Mouse (Mus musculus) embryo, embryonic 9.5 days (tissue): ENCODE measurements at regions not wholly inside any gene's neighbourhood (a gene's known extent, or its start where the extent isn't known, plus 50 kb on each side); places are given as distances from the start of the nearest gene placed in this dataset.

Experiments
- DNase-seq: peaks from one replicate; pipeline ENCODE4 v3.0.0-alpha.2; 2017; ENCODE audit errors: extremely low spot score

GRCm38 (mm10) chr9:23024061-23024460 is 198.8 kb upstream of the Bmper start:
- DNase-seq, result no peak

- DNase-seq, result no peak
Measured at GRCm38 (mm10) chr9:23025247-23025646, 197.6 kb upstream of the Bmper start.

GRCm38 (mm10) chr9:23027377-23028313 is 195.2 kb upstream of the Bmper start:
- peak; percentile 73 for DNase-seq

GRCm38 (mm10) chr9:23029421-23029820 is 193.5 kb upstream of the Bmper start:
- DNase-seq, result no peak

GRCm38 (mm10) chr9:23030138-23030537 is 192.7 kb upstream of the Bmper start:
- no peak for DNase-seq

- DNase-seq, result no peak
Measured at GRCm38 (mm10) chr9:23030546-23030945, 192.3 kb upstream of the Bmper start.

GRCm38 (mm10) chr9:23031916-23032315 is 191.0 kb upstream of the Bmper start:
- DNase-seq, result no peak

GRCm38 (mm10) chr9:23035306-23035705 is 187.6 kb upstream of the Bmper start:
- DNase-seq, result no peak

- peak; percentile 39 for DNase-seq
Measured at GRCm38 (mm10) chr9:23035901-23036610, 186.8 kb upstream of the Bmper start.

GRCm38 (mm10) chr9:23037513-23037914 is 185.4 kb upstream of the Bmper start:
- no peak for DNase-seq

GRCm38 (mm10) chr9:23039588-23039987 is 183.3 kb upstream of the Bmper start:
- no peak for DNase-seq

GRCm38 (mm10) chr9:23041025-23041424 is 181.9 kb upstream of the Bmper start:
- no peak for DNase-seq

- no peak for DNase-seq
Measured at GRCm38 (mm10) chr9:23041537-23042472, 181.1 kb upstream of the Bmper start.

GRCm38 (mm10) chr9:23043006-23043405 is 179.9 kb upstream of the Bmper start:
- DNase-seq, result no peak

- no peak for DNase-seq
Measured at GRCm38 (mm10) chr9:23045486-23045885, 177.4 kb upstream of the Bmper start.

GRCm38 (mm10) chr9:23050751-23051150 is 172.1 kb upstream of the Bmper start:
- no peak for DNase-seq

GRCm38 (mm10) chr9:23059526-23059925 is 163.3 kb upstream of the Bmper start:
- no peak for DNase-seq

GRCm38 (mm10) chr9:23060526-23060925 is 162.3 kb upstream of the Bmper start:
- DNase-seq, result no peak

- no peak for DNase-seq
Measured at GRCm38 (mm10) chr9:23061179-23061929, 161.5 kb upstream of the Bmper start.

GRCm38 (mm10) chr9:23062057-23062655 is 160.7 kb upstream of the Bmper start:
- DNase-seq, result no peak
